ENCODE assay signal across 16 mouse cellular contexts in the genomic region with DNA sequence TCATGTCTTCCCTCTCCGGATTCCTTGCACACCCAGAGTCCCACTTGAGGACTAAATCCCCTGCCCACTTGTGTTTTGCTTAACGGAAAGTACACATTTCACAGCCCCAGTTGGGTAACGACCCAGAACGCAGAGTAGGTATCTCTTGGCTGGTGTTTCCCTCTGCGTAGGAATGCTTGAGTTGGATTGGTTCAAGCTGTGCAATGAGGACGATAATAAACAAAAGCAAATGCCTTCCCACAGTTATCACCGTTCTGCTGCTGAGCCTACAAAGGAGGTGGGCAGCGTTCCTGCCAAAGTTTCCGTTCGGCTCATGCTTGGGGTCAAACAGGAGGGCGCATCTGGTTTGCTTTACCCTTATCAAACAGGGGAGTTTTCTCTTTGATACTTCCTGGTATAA.
DNase-seq lines count a peak whose midpoint lies in the region; ATAC-seq lines count a peak whose summit lies in the region.
"Had no signal": no experiment of that assay in that cellular context is flagged by ENCODE, and none has a peak within 500 bp of the region (broad histone marks: within the 10 kb centered on the region; RNA-seq: fewer than 3 reads in every experiment).

No protein-coding gene starts in this region.

- H3K4me1 ChIP-seq in kidney, embryonic 14.5 days (ENCODE audit: control insufficient read depth, insufficient read depth, low read length), result no peaks in the 10 kb centered on the region
- H3K4me1 ChIP-seq in embryonic facial prominence, embryonic 10.5 days, result peaks cover 12% of the 10 kb centered on the region

- no peak overlapping the region for H3K9ac ChIP-seq in kidney, embryonic 14.5 days (ENCODE audit: low read depth, low read length)
- H3K9ac ChIP-seq: limb, embryonic 13.5 days; liver, postnatal 0 days; midbrain, embryonic 12.5 days had no signal

- H3K27me3 ChIP-seq in kidney, embryonic 14.5 days (ENCODE audit: control insufficient read depth, insufficient read depth, low read length), result no peaks in the 10 kb centered on the region
- no peaks in the 10 kb centered on the region for H3K27me3 ChIP-seq in embryonic facial prominence, embryonic 10.5 days (replicated peaks; ENCODE audit: low read depth, poor library complexity, severe bottlenecking)
- H3K27me3 ChIP-seq: CH12.LX; limb, embryonic 13.5 days; midbrain, embryonic 12.5 days had no signal

- peak; percentile 30 for DNase-seq in embryo, embryonic 10 days (ENCODE audit: low spot score)
- DNase-seq in embryo, embryonic 9.5 days (ENCODE audit: extremely low spot score), result no peak
- no peak for DNase-seq in kidney, adult 8-10 months
- peak; percentile 45 for DNase-seq in embryonic facial prominence, embryonic 10.5 days (ENCODE audit: low spot score)
- peak; percentile 31 for DNase-seq in heart, postnatal 4 days
- no peak for DNase-seq in cerebellum, adult 9-11 months
- no peak for DNase-seq in layer of hippocampus, adult 9-11 months
- DNase-seq: cerebellum, adult 11 months; liver, postnatal 0 days; right cerebral cortex, postnatal 14 days had no signal

- 0 out of 2 replicates have a peak, but pooled peaks have one; percentile 40 for ATAC-seq in kidney, embryonic 14.5 days (ENCODE audit: low FRiP score, low TSS enrichment)
- ATAC-seq: activated CD4-positive, CD25-positive, alpha-beta regulatory T cell, adult 4 months; liver, postnatal 0 days had no signal

- H3K36me3 ChIP-seq in kidney, embryonic 14.5 days (ENCODE audit: control insufficient read depth, insufficient read depth, low read length), result no peaks in the 10 kb centered on the region
- H3K36me3 ChIP-seq in embryonic facial prominence, embryonic 10.5 days (replicated peaks), result no peaks in the 10 kb centered on the region
- H3K36me3 ChIP-seq: limb, embryonic 13.5 days; midbrain, embryonic 12.5 days had no signal

- H3K9me3 ChIP-seq in kidney, embryonic 14.5 days (ENCODE audit: control insufficient read depth, low read length), result no peaks in the 10 kb centered on the region
- H3K9me3 ChIP-seq in embryonic facial prominence, embryonic 10.5 days, result no peaks in the 10 kb centered on the region
- H3K9me3 ChIP-seq: limb, embryonic 13.5 days; midbrain, embryonic 12.5 days had no signal

- WGBS in kidney, embryonic 14.5 days, result 52% methylated on average over 11 of the region's 11 CpGs
- 47% methylated on average over 11 of the region's 11 CpGs for WGBS in embryonic facial prominence, embryonic 10.5 days

- no peak overlapping the region for H3K27ac ChIP-seq in kidney, embryonic 14.5 days (ENCODE audit: low read depth, low read length)
- peak overlapping the region; percentile 8; the same call in 1 of the 2 replicates for H3K27ac ChIP-seq in embryonic facial prominence, embryonic 10.5 days (replicated peaks)
- H3K27ac ChIP-seq: left cerebral cortex, adult 2 months; limb, embryonic 13.5 days; midbrain, embryonic 12.5 days had no signal

- H3K4me2 ChIP-seq in kidney, embryonic 14.5 days (replicated peaks; ENCODE audit: low read depth, low read length), result no peak overlapping the region
- H3K4me2 ChIP-seq: limb, embryonic 13.5 days; midbrain, embryonic 12.5 days had no signal

- H3K4me3 ChIP-seq in kidney, embryonic 14.5 days (ENCODE audit: low read length), result no peak overlapping the region
- no peak overlapping the region for H3K4me3 ChIP-seq in embryonic facial prominence, embryonic 10.5 days
- H3K4me3 ChIP-seq: left cerebral cortex, adult 2 months; limb, embryonic 13.5 days; midbrain, embryonic 12.5 days had no signal

Comparison
In these comparisons a context has a peak if more than half of its experiments do, and no peak if none do; other contexts are left out.
1. DNase-seq: peak in embryo, embryonic 10 days (single experiment), embryonic facial prominence, embryonic 10.5 days (single experiment) and heart, postnatal 4 days (single experiment); none in embryo, embryonic 9.5 days (single experiment), kidney, adult 8-10 months (0 of 2), cerebellum, adult 9-11 months (single experiment) and layer of hippocampus, adult 9-11 months (single experiment).